Mouse (Mus musculus) cerebellum, adult 2 months (tissue): ENCODE data around the gene Catsperg1.

ENCODE experiments used
- CTCF ChIP-seq: fragments of 200-500 bp; IDR thresholded peaks from 2 replicates; pipeline ENCODE4 v1.5.1; 2011; ENCODE audit warnings: low read depth, mild to moderate bottlenecking, control low read depth, low read length, moderate library complexity, borderline replicate concordance; ENCODE audit not compliant: insufficient read depth
- POLR2A ChIP-seq: fragments of 200-500 bp; IDR thresholded peaks from 2 replicates; pipeline ENCODE4 v1.6.1; 2011; ENCODE audit warnings: low read length, control low read depth, borderline replicate concordance; ENCODE audit not compliant: insufficient read depth

DNA sequence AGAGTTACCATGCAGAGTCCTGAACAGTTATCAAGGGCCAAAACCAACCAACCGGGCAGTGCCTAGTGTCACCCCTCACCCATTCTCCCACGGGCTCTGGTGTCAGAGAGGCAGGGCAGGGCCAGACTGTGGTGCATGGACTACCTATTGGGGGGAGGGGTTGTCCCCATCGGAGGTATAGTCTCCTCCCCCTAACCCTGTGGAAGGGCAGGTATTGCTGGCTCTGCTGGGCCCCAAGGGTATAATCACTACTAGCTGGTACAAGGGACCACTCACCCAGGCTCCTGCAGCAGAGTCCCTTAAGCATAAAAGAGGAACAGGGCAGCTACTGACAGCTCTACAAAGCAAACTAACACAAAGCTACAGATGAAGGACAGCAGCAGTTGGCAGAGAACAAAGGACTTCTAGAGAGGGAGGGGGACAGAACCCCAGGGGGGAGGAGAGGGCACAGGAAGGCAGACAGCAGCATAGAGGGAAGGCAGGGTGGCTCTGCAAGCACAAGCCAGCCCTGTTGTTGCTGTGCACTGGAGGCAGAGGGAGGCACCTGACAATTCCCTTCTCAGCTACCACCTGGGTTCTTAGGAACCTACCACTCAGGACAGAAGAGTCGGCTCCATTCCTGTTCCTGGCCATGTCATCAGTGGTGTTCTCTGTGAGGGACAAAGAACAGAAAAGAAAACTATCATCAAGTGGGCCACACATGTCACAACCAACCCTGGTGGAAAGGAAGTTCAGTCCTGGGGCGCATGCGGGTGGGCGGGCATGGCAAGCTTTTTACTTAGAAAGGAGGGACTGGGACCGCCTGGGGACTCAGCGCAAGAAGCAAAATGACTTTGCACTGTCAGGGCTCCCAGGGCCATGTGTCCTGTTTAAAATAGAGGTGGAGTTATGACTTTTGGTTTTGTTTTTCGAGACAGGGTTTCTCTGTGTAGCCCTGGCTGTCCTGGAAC is 46.2 kb upstream of the Catsperg1 start:
- TF ChIP-seq CTCF: no peak
- TF ChIP-seq POLR2A: no peak
